Mouse (Mus musculus) liver, postnatal 0 days (tissue): ENCODE data around the gene Cdk9. TPM values are rescaled to one million over a fixed set of nuclear protein-coding genes. Genes with fewer than 3 reads are reported as not detected.

ENCODE experiments used
- ATAC-seq: fragments of 200-750 bp; cut with Nextera tagmentation; 2 replicates; pipeline ENCODE4 v1.8.0; 2017; ENCODE audit warnings: mild to moderate bottlenecking, moderate library complexity
- DNase-seq: peaks from one replicate; pipeline ENCODE4 v3.0.0-alpha.2; 2016
- H3K27ac ChIP-seq: fragments of 300-500 bp; sonication (generic); 2 replicates; pipeline ENCODE4 v1.5.1; 2014; ENCODE audit warnings: antibody characterized with exemption, moderate library complexity, mild to moderate bottlenecking, low read depth
- H3K27me3 ChIP-seq: fragments of 300-500 bp; sonication (generic); 2 replicates; pipeline ENCODE4 v1.6.1; 2014; ENCODE audit warnings: low read length, control low read depth, mixed read lengths; ENCODE audit not compliant: insufficient read depth
- H3K36me3 ChIP-seq: fragments of 300-500 bp; sonication (generic); replicated peaks from 2 replicates; pipeline ENCODE4 v1.6.1; 2014; ENCODE audit warnings: mild to moderate bottlenecking, control low read depth, low read length, moderate library complexity, mixed read lengths; ENCODE audit not compliant: insufficient read depth
- H3K4me1 ChIP-seq: fragments of 300-500 bp; sonication (generic); 2 replicates; pipeline ENCODE4 v1.6.1; 2014; ENCODE audit warnings: antibody characterized with exemption, mild to moderate bottlenecking, control low read depth; ENCODE audit not compliant: insufficient read depth
- H3K4me2 ChIP-seq: fragments of 300-500 bp; sonication (generic); 2 replicates; pipeline ENCODE4 v1.6.1; 2014; ENCODE audit warnings: low read depth, mild to moderate bottlenecking, low read length, moderate library complexity, mixed read lengths
- H3K4me3 ChIP-seq: fragments of 300-500 bp; sonication (generic); 2 replicates; pipeline ENCODE4 v1.5.1; 2014; ENCODE audit warnings: low read depth, low read length
- H3K9ac ChIP-seq: fragments of 300-500 bp; sonication (generic); replicated peaks from 2 replicates; pipeline ENCODE4 v1.6.1; 2014; ENCODE audit warnings: mild to moderate bottlenecking, moderate library complexity
- H3K9me3 ChIP-seq: fragments of 300-500 bp; sonication (generic); 2 replicates; pipeline ENCODE4 v1.6.1; 2016; ENCODE audit warnings: mild to moderate bottlenecking, control low read depth, low read length, mixed read lengths
- CTCF ChIP-seq: sonication (generic); IDR thresholded peaks from 2 replicates; pipeline ENCODE4 v1.5.1; 2016; ENCODE audit warnings: antibody characterized with exemption, low read depth
- EP300 ChIP-seq: IDR thresholded peaks from 2 replicates; pipeline ENCODE4 v1.6.1; 2016; ENCODE audit warnings: antibody characterized with exemption, low read depth, mild to moderate bottlenecking
- WGBS: fragments of 180-500 bp; shearing (Covaris S2); extraction: QIAGEN DNeasy Blood & Tissue Kit; methylation state at CpG from one replicate; pipeline ENCODE4 v1.1.7; 2014; ENCODE audit not compliant: insufficient replicate concordance; 5-methylcytosine and 5-hydroxymethylcytosine counted together
- polyA plus RNA-seq: library from polyadenylated mRNA; unstranded; fragments of >200 nt; fragmentation: Nextera tagmentation; extraction: Ambion mirVana; gene quantifications from 2 replicates; pipeline ENCODE4 v1.2.1, GENCODE M21; 2015

Cdk9 gene
- polyA plus RNA-seq, 1 experiment from 2014 or later: 49.5 TPM

DNA sequence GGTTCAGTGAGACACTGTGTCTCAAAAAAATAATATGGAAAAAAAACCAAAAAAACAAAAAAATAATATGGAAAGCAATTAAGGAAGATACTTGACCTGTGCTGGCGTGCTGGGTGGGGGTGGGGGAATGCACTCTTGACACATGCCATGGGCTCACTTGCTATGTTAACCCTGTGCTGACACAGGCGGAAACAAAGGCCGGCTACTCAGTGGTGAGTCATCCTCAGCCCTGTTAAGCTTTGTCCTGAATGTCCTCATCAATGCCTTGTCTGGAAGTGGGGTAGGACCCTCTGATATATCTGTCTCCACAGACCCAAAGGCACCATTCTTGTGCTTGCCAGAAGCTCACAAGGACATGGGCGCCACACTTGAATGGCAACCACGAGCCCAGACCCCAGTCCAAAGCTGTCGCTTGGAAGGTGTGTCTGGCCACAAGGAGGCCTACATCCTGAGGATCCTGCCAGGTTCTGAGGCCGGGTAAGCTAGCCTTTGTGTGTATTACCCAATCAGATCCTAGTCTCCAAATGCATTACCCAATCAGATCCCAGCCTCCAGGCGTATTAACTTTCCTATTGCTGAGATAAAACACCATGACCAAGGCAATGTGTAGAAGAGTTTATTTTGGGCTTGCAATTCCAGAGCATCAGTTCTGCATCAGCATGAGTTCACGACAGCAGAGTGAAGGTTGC is 40.8 kb downstream of the Cdk9 start:
- 0 out of 2 replicates have a peak, but pooled peaks cover 2% of the 10 kb centered on the region for H3K4me1 ChIP-seq
- peaks cover 9% of the 10 kb centered on the region for H3K36me3 ChIP-seq
- H3K4me3 ChIP-seq: no peak overlapping the region
- WGBS: 76% methylated on average over 9 of the region's 9 CpGs
- no peak overlapping the region for H3K4me2 ChIP-seq
- TF ChIP-seq CTCF (no peak), EP300 (no peak)
- no peak overlapping the region for H3K27ac ChIP-seq
- no peaks in the 10 kb centered on the region for H3K9me3 ChIP-seq
- H3K27me3 ChIP-seq: no peaks in the 10 kb centered on the region
- DNase-seq: no peak
- no peak overlapping the region for H3K9ac ChIP-seq
- no peak for ATAC-seq

DNA sequence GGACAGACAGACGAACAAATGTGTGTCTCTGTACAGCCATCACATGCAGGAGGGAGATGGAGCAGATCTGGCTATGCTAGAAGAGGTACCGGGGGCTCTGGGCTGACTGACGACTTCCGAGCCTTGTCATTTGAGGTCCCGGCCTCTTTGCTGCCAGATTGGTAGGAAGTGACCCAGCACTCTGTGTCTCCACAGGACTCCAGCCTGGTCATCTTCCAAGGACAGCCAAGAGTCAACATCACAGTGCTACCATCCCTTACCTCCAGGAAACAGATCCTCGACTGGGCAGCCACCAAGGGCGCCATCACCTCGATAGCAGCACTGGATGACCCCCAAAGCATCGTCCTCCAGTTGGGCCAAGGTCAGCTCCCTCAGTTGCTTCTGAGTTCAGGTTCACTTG is 41.7 kb downstream of the Cdk9 start:
- no peak overlapping the region for H3K4me2 ChIP-seq
- DNase-seq (no peak), ATAC-seq (no peak)
- no peaks in the 10 kb centered on the region for H3K27me3 ChIP-seq
- peaks cover 9% of the 10 kb centered on the region for H3K36me3 ChIP-seq
- H3K9ac ChIP-seq: no peak overlapping the region
- H3K27ac ChIP-seq: no peak overlapping the region
- peaks cover 2% of the 10 kb centered on the region; the same call in 1 of the 2 replicates for H3K4me1 ChIP-seq
- no peak for TF ChIP-seq CTCF
- TF ChIP-seq EP300: no peak
- no peaks in the 10 kb centered on the region for H3K9me3 ChIP-seq
- 83% methylated on average over 9 of the region's 9 CpGs for WGBS
- H3K4me3 ChIP-seq: no peak overlapping the region

DNA sequence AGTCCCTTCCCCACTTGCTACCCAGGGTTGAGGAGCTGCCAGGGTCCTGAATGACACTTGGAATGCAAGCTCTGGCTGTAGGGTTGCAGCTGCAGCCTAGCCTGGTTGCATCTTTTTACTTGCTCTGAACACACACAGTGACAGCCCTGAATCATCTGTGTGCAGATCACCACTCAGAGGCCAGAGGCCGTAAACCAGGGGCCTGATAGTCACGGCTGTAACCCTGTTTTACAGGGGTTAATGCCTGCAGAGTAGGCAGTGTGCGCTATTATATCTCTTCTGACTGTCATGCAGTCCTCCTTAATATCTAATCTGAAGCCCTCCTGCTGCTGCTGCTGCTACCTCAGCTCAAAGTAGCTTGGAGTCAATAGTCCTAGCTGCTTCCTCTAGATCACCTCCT is 43.0 kb downstream of the Cdk9 start:
- no peaks in the 10 kb centered on the region for H3K9me3 ChIP-seq
- WGBS: 73% methylated on average over 3 of the region's 3 CpGs
- H3K36me3 ChIP-seq: peaks cover 8% of the 10 kb centered on the region
- H3K4me2 ChIP-seq: no peak overlapping the region
- no peak overlapping the region for H3K4me3 ChIP-seq
- no peak for ATAC-seq
- H3K27me3 ChIP-seq: no peaks in the 10 kb centered on the region
- no peak overlapping the region for H3K9ac ChIP-seq
- no peak overlapping the region for H3K27ac ChIP-seq
- no peak for TF ChIP-seq EP300
- TF ChIP-seq CTCF: no peak
- DNase-seq: no peak
- H3K4me1 ChIP-seq: peaks cover 2% of the 10 kb centered on the region; the same call in 1 of the 2 replicates

DNA sequence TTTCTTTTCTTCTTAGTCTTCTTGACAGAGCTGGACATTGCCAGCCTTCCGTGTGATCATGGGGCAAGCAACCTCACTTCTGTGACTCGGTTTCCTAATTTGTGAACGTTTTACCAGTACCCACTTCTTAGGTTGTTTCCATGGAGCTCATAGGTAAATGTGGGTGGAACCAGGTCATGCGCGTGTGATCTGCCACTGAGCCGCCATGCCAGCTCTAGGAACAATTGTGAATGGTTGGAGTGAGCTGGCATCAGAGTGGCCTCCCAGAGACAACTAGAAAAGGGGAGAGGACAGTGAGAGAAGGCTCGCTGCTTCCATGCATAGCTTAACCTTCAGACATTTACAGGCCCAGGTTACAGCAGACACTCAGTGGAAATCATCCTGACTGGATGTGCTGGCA is 44.7 kb downstream of the Cdk9 start:
- H3K27me3 ChIP-seq: no peaks in the 10 kb centered on the region

DNA sequence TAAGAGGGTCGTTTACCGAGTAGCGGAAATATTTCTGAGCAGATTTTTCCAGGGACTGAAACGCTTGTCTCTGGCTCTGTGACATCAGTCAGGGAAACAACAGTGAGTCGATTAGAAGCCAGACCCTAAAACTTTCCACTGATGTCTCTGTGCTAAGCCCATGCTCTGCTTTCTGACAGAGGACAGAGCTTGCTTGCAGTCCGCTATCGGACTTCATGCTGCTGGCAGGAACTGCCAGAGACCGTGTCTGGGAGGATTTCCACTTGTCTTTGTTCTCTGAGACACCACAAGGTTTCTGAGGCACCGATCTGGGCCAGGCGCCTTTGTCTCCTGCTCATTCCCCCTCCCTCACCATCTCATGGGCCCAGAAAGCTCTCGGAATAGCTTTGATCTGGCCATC is 45.1 kb downstream of the Cdk9 start:
- WGBS: 66% methylated on average over 11 of the region's 11 CpGs
- H3K4me3 ChIP-seq: no peak overlapping the region
- no peak for TF ChIP-seq CTCF
- no peaks in the 10 kb centered on the region for H3K27me3 ChIP-seq
- no peaks in the 10 kb centered on the region for H3K9me3 ChIP-seq
- H3K36me3 ChIP-seq: peaks cover 3% of the 10 kb centered on the region
- no peak overlapping the region for H3K4me2 ChIP-seq
- H3K9ac ChIP-seq: no peak overlapping the region
- H3K4me1 ChIP-seq: no peaks in the 10 kb centered on the region; the same call in 1 of the 2 replicates
- peak overlapping the region; percentile 29; the same call in 1 of the 2 replicates for H3K27ac ChIP-seq
- DNase-seq: no peak
- ATAC-seq: no peak

More for the DNA sequence above, 44.7 kb downstream of the Cdk9 start:
- Histone ChIP-seq H3K4me3 (no peak overlapping the region), H3K9ac (no peak overlapping the region), H3K4me2 (no peak overlapping the region), H3K4me1 (peaks cover under 1% of the 10 kb centered on the region; the same call in 1 of the 2 replicates), H3K27ac (peak overlapping the region; percentile 29; the same call in 1 of the 2 replicates), H3K9me3 (no peaks in the 10 kb centered on the region), H3K36me3 (peaks cover 5% of the 10 kb centered on the region)
- TF ChIP-seq CTCF (no peak), EP300 (no peak)
- 88% methylated on average over 7 of the region's 7 CpGs for WGBS
- DNase-seq (no peak), ATAC-seq (no peak)

DNA sequence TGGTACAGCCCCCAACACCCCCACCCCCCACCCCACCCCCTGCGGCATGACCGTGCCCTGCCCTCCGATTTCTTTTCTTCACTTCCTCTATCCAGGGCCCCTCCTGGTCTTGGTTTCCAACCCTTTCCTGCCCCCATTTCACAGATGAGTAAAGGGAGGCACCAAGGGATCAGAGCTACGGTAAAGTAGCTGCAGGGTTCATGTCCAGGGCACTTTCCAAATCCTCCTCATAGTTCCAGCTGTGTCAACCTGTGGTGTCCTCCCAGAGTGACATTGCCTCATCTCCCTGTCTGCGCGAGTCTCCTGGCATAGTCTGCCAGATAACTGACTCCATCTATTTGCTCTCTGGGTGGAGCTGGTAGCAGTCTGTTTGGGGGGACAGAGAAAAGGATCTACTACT is 47.0 kb downstream of the Cdk9 start:
- TF ChIP-seq EP300 (no peak), CTCF (no peak)
- H3K4me1 ChIP-seq: peaks cover 10% of the 10 kb centered on the region
- H3K9me3 ChIP-seq: no peaks in the 10 kb centered on the region
- 50% methylated on average over 6 of the region's 6 CpGs for WGBS
- H3K9ac ChIP-seq: no peak overlapping the region
- H3K27ac ChIP-seq: no peak overlapping the region
- H3K27me3 ChIP-seq: no peaks in the 10 kb centered on the region
- no peak overlapping the region for H3K4me3 ChIP-seq
- DNase-seq (no peak), ATAC-seq (peak; percentile 79)
- no peaks in the 10 kb centered on the region for H3K36me3 ChIP-seq
- H3K4me2 ChIP-seq: no peak overlapping the region
